Mouse (Mus musculus): ENCODE measurements at regions not wholly inside any gene's neighbourhood (a gene's known extent, or its start where the extent isn't known, plus 50 kb on each side); places are given as distances from the start of the nearest gene placed in this dataset.

DNA sequence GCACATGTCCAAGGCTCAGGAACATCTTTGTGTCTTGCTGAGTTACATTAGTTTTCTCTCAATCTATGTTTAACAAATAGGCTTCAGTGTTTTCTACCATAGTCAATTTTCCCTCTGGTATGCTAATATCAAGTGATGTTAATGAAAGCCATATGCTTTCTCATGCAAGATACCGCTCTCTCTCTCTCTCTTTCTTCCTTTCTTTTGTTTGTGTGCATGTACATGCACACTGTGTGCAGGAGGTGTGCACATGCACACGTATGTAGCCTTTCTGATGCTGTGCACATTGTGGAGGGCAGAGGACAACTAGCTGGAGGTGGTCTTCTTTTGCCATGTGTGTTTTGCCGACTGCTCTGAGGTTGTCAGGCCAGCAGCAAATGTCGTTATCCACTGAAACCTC is 69.0 kb upstream of the Klf12 start:
- in situ Hi-C loops (cut with MboI, MseI) = no loop called here

DNA sequence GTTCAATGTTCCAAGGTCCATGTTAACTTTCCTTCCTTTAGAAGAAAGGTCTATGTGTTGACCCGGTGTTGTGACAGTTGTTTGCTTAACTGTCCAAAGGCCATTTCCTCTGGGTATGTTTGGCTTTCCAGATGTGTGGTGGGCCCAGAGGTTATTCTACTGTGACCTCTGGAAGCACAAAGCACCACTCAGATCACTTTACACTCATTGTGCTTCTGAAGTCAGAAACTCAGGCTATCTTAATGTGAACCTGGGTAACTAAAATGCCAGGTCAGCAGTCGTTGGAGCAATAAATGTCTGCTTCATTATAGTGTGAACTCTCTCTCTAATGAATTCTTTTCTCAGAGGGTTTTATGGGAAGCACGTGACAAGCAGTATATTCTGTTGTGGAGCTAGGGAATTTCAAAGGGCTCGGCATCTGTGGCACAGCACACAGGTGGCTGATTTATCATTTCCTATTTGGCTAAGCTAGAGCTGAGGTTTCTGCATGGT is 68.5 kb upstream of the Klf12 start:
- in situ Hi-C loops (cut with MboI, MseI) = no loop called here

DNA sequence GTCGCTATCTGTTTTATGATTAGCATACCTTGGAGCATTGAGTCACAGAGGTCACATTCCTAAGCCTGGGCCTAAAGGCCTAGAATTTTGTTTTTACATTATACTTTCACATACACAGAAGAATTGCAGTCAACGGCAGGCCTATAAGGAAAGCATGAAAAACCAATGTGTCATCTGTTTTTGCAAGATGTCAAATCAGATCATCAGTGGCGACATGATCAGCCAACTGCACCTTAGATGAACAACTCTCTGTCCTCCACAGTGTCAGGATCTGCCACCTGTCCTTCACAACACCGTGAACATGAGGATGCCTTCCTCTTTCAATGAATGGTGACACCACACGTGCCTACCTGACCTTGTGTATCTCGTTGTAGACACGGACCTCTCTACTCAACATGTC is 66.5 kb upstream of the Klf12 start:
- in situ Hi-C loops (cut with MboI, MseI) = no loop called here

DNA sequence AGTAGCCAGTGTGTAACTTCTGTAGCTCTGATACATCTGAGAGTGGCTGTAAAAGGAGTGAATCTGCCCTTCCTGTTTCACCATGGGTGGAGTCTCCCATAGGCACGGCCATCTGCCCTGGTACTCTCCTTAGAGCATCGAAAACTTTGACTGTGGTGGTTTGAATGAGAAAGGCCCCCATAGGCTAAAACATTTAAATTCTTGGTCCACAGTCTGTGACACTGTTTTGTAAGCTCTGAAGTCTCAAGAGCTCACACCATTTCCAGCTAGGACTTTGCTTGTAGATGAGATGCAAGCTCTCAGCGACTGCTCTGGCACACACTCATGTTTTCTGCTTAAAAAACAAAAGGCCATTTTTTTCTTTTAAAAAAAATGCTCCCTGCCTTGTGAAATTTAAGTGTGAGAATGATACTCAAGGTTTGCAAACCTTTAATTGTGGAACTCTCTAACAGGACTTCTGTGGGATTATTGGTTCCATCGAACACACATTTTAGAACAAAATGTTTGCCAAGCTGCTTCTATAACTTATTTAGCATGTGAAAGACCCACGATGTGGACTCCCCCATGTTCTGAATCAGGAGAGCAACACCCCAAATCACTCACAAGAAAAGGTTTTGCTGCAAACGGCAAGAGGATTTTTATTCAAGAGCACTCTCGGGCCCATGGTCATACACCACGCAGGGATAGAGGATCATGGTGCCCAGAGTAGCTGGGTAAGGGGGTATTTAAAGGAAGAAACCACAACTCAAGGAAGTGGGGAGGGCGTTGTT is 65.7 kb upstream of the Klf12 start:
- in situ Hi-C loops (cut with MboI, MseI) = no loop called here

DNA sequence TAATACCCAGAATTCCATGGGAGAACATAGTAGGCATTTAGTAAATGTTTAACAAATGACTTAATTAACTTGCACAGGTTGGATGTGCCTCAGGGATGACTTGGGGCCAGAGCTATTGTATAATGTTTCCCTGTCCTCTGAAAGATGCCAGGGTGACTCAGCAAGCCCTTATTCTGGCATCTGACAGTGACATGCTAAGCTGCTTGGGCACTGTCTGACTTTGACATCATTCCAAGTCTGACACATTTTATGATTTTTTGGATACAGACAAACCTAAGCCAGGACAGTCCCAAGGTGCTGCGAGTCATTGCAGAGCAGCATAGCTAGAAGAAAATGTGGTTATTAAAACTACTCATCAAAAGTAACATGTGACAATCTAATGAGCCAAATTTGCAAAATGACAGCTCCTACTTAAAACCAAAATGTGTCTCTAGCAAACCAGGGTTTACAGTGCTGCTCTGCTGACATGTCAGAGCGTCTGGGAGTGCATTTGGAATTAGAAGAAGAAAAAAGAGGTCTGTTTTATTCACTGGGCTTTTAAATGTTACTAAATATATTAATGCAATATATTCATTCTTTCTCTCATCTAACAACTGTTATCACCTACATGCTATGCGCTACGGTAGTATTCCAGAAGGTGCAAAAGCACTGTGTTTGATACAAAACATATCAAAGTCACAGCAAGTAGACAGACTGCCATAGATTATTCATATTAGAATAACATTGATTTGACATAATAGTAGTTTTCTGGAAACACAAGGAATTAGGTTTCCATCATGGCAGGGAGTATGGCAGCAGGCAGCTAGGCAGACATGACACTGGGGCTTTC is 64.1 kb upstream of the Klf12 start:
- in situ Hi-C loops (cut with MboI, MseI) = no loop called here

DNA sequence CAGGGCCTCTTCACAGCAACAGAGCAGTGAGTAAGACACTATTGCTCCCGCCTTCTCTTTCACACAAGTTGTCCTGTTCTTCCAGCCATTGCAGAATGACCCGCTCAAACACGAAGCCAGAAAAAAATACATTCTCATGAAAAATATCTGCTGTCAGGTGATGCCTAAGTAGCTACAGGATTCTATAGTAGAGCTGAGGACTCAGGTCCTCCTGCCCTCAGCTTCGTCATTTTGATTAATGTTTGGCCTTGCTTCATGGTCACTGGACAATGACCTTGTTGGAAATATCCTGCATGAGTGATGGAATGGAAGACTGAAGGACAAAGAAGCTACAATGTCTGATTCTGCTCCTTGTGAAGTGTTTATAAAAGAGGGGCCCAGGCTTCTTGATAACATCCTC is 52.4 kb upstream of the Klf12 start:
- in situ Hi-C loops (cut with MboI, MseI) = no loop called here

Data from T-helper 17 cell (primary cell).